Mouse (Mus musculus): Measurements from ENCODE around the gene Lamtor2. TPM values are rescaled to one million over a fixed set of nuclear protein-coding genes. Genes with fewer than 3 reads are reported as not detected.

The Lamtor2 gene
- polyA plus RNA-seq, 1 experiment, result 133 TPM

- TF ChIP-seq CTCF (IDR thresholded peaks at IDR 0.05; ENCODE audit: extremely low read depth, insufficient read depth, low read length) (no peak), POLR2A (IDR thresholded peaks at IDR 0.05; ENCODE audit: extremely low read depth, insufficient read depth, low read length) (no peak)
- no peaks in the 10 kb centered on the region; the same call in 1 of the 2 replicates for H3K4me1 ChIP-seq (ENCODE audit: control insufficient read depth, insufficient read depth, low read length)
- H3K27ac ChIP-seq (ENCODE audit: insufficient read depth, low read length), result no peak overlapping the region
- no peak overlapping the region for H3K4me3 ChIP-seq (ENCODE audit: insufficient read depth, low read length)
Measured at GRCm38 (mm10) chr3:88546674-88547418, 6.0 kb downstream of the Lamtor2 start.

GRCm38 (mm10) chr3:88544955-88545591 is 7.8 kb downstream of the Lamtor2 start:
- Histone ChIP-seq H3K4me3 (ENCODE audit: insufficient read depth, low read length) (no peak overlapping the region), H3K27ac (ENCODE audit: insufficient read depth, low read length) (no peak overlapping the region), H3K4me1 (ENCODE audit: control insufficient read depth, insufficient read depth, low read length) (no peaks in the 10 kb centered on the region)
- no peak for TF ChIP-seq POLR2A (IDR thresholded peaks at IDR 0.05; ENCODE audit: extremely low read depth, insufficient read depth, low read length)
- TF ChIP-seq CTCF (IDR thresholded peaks at IDR 0.05; ENCODE audit: extremely low read depth, insufficient read depth, low read length), result no peak

GRCm38 (mm10) chr3:88544514-88544913 is 8.4 kb downstream of the Lamtor2 start:
- Histone ChIP-seq H3K27ac (ENCODE audit: insufficient read depth, low read length) (no peak overlapping the region), H3K4me3 (ENCODE audit: insufficient read depth, low read length) (no peak overlapping the region), H3K4me1 (ENCODE audit: control insufficient read depth, insufficient read depth, low read length) (no peaks in the 10 kb centered on the region)
- TF ChIP-seq POLR2A (IDR thresholded peaks at IDR 0.05; ENCODE audit: extremely low read depth, insufficient read depth, low read length), result no peak
- peak; percentile 33; the same call in 1 of the 2 replicates for TF ChIP-seq CTCF (IDR thresholded peaks at IDR 0.05; ENCODE audit: extremely low read depth, insufficient read depth, low read length)

GRCm38 (mm10) chr3:88543651-88544410 is 9.0 kb downstream of the Lamtor2 start:
- Histone ChIP-seq H3K4me1 (ENCODE audit: control insufficient read depth, insufficient read depth, low read length) (no peaks in the 10 kb centered on the region), H3K27ac (ENCODE audit: insufficient read depth, low read length) (no peak overlapping the region), H3K4me3 (ENCODE audit: insufficient read depth, low read length) (no peak overlapping the region)
- TF ChIP-seq POLR2A (IDR thresholded peaks at IDR 0.05; ENCODE audit: extremely low read depth, insufficient read depth, low read length), result no peak
- TF ChIP-seq CTCF (IDR thresholded peaks at IDR 0.05; ENCODE audit: extremely low read depth, insufficient read depth, low read length), result no peak

GRCm38 (mm10) chr3:88543174-88543573 is 9.7 kb downstream of the Lamtor2 start:
- Histone ChIP-seq H3K4me3 (ENCODE audit: insufficient read depth, low read length) (no peak overlapping the region), H3K27ac (ENCODE audit: insufficient read depth, low read length) (no peak overlapping the region), H3K4me1 (ENCODE audit: control insufficient read depth, insufficient read depth, low read length) (no peaks in the 10 kb centered on the region)
- no peak for TF ChIP-seq POLR2A (IDR thresholded peaks at IDR 0.05; ENCODE audit: extremely low read depth, insufficient read depth, low read length)
- TF ChIP-seq CTCF (IDR thresholded peaks at IDR 0.05; ENCODE audit: extremely low read depth, insufficient read depth, low read length), result no peak

GRCm38 (mm10) chr3:88542486-88542885 is 10.4 kb downstream of the Lamtor2 start:
- Histone ChIP-seq H3K4me3 (ENCODE audit: insufficient read depth, low read length) (no peak overlapping the region), H3K27ac (ENCODE audit: insufficient read depth, low read length) (no peak overlapping the region), H3K4me1 (ENCODE audit: control insufficient read depth, insufficient read depth, low read length) (no peaks in the 10 kb centered on the region)
- no peak for TF ChIP-seq CTCF (IDR thresholded peaks at IDR 0.05; ENCODE audit: extremely low read depth, insufficient read depth, low read length)
- no peak for TF ChIP-seq POLR2A (IDR thresholded peaks at IDR 0.05; ENCODE audit: extremely low read depth, insufficient read depth, low read length)

GRCm38 (mm10) chr3:88541622-88542401 is 11.1 kb downstream of the Lamtor2 start:
- no peak for TF ChIP-seq CTCF (IDR thresholded peaks at IDR 0.05; ENCODE audit: extremely low read depth, insufficient read depth, low read length)
- Histone ChIP-seq H3K4me1 (ENCODE audit: control insufficient read depth, insufficient read depth, low read length) (no peaks in the 10 kb centered on the region), H3K4me3 (ENCODE audit: insufficient read depth, low read length) (no peak overlapping the region), H3K27ac (ENCODE audit: insufficient read depth, low read length) (no peak overlapping the region)

- H3K4me3 ChIP-seq (ENCODE audit: insufficient read depth, low read length), result no peak overlapping the region
- H3K4me1 ChIP-seq (ENCODE audit: control insufficient read depth, insufficient read depth, low read length), result no peaks in the 10 kb centered on the region
- no peak for TF ChIP-seq CTCF (IDR thresholded peaks at IDR 0.05; ENCODE audit: extremely low read depth, insufficient read depth, low read length)
- no peak for TF ChIP-seq POLR2A (IDR thresholded peaks at IDR 0.05; ENCODE audit: extremely low read depth, insufficient read depth, low read length)
- no peak overlapping the region for H3K27ac ChIP-seq (ENCODE audit: insufficient read depth, low read length)
Measured at GRCm38 (mm10) chr3:88540085-88540484, 12.8 kb downstream of the Lamtor2 start.

GRCm38 (mm10) chr3:88539397-88539796 is 13.5 kb downstream of the Lamtor2 start:
- TF ChIP-seq CTCF (IDR thresholded peaks at IDR 0.05; ENCODE audit: extremely low read depth, insufficient read depth, low read length) (no peak), POLR2A (IDR thresholded peaks at IDR 0.05; ENCODE audit: extremely low read depth, insufficient read depth, low read length) (no peak)
- Histone ChIP-seq H3K4me1 (ENCODE audit: control insufficient read depth, insufficient read depth, low read length) (no peaks in the 10 kb centered on the region), H3K4me3 (ENCODE audit: insufficient read depth, low read length) (no peak overlapping the region), H3K27ac (ENCODE audit: insufficient read depth, low read length) (no peak overlapping the region)

All from cortical plate, adult 2 months (tissue).